Mouse (Mus musculus) liver, embryonic 15.5 days (tissue): ENCODE measurements around the gene Ifngr2. TPM values are rescaled to one million over a fixed set of nuclear protein-coding genes. Genes with fewer than 3 reads are reported as not detected.

ENCODE experiments used
- ATAC-seq: fragments of 200-750 bp; cut with Nextera tagmentation; 2 replicates; pipeline ENCODE4 v1.8.0; 2017; ENCODE audit warnings: moderate number of reproducible peaks, mild to moderate bottlenecking, moderate library complexity; ENCODE audit not compliant: insufficient read depth
- H3K27ac ChIP-seq: fragments of 300-500 bp; sonication (generic); replicated peaks from 2 replicates; pipeline ENCODE4 v1.5.1; 2015; ENCODE audit warnings: mild to moderate bottlenecking, inconsistent platforms
- H3K27me3 ChIP-seq: fragments of 300-500 bp; sonication (generic); 2 replicates; pipeline ENCODE4 v1.6.1; 2015; ENCODE audit warnings: mild to moderate bottlenecking, inconsistent platforms
- H3K36me3 ChIP-seq: fragments of 300-500 bp; sonication (generic); replicated peaks from 2 replicates; pipeline ENCODE4 v1.6.1; 2015; ENCODE audit warnings: moderate library complexity, mild to moderate bottlenecking, inconsistent platforms
- H3K4me1 ChIP-seq: fragments of 300-500 bp; sonication (generic); replicated peaks from 2 replicates; pipeline ENCODE4 v1.6.1; 2015; ENCODE audit warnings: inconsistent platforms
- H3K4me2 ChIP-seq: fragments of 300-500 bp; sonication (generic); 2 replicates; pipeline ENCODE4 v1.6.1; 2015; ENCODE audit warnings: moderate library complexity, mild to moderate bottlenecking, inconsistent platforms
- H3K4me3 ChIP-seq: fragments of 300-500 bp; sonication (generic); replicated peaks from 2 replicates; pipeline ENCODE4 v1.5.1; 2015; ENCODE audit warnings: mild to moderate bottlenecking, inconsistent platforms
- H3K9ac ChIP-seq: fragments of 300-500 bp; sonication (generic); 2 replicates; pipeline ENCODE4 v1.6.1; 2015; ENCODE audit warnings: moderate library complexity, mild to moderate bottlenecking, inconsistent platforms
- H3K9me3 ChIP-seq: fragments of 300-500 bp; sonication (generic); replicated peaks from 2 replicates; pipeline ENCODE4 v1.6.1; 2016; ENCODE audit warnings: inconsistent platforms
- WGBS: fragments of 180-500 bp; shearing (Covaris S2); methylation state at CpG from one replicate; pipeline ENCODE4 v1.1.7; 2015; ENCODE audit warnings: mixed read lengths; ENCODE audit not compliant: insufficient replicate concordance; 5-methylcytosine and 5-hydroxymethylcytosine counted together
- polyA plus RNA-seq: library from polyadenylated mRNA; unstranded; fragments of >200 nt; fragmentation: Nextera tagmentation; extraction: Ambion mirVana; gene quantifications from 2 replicates; pipeline ENCODE4 v1.2.1, GENCODE M21; 2015

The Ifngr2 gene
- polyA plus RNA-seq, 1 experiment from 2014 or later: 16.1 TPM

- WGBS: 57% methylated on average over 6 of the region's 6 CpGs
- H3K4me3 ChIP-seq: no peak overlapping the region
- ATAC-seq: no peak
- H3K27ac ChIP-seq: no peak overlapping the region
- H3K9me3 ChIP-seq: no peaks in the 10 kb centered on the region
- no peak overlapping the region for H3K9ac ChIP-seq
- H3K4me2 ChIP-seq: no peak overlapping the region
- H3K27me3 ChIP-seq: no peaks in the 10 kb centered on the region
- H3K4me1 ChIP-seq: peaks cover 15% of the 10 kb centered on the region
- H3K36me3 ChIP-seq: peaks cover 5% of the 10 kb centered on the region; the same call in 1 of the 2 replicates
Observed at GRCm38 (mm10) chr16:91587730-91588453, 41.0 kb downstream of the Ifngr2 start.

DNA sequence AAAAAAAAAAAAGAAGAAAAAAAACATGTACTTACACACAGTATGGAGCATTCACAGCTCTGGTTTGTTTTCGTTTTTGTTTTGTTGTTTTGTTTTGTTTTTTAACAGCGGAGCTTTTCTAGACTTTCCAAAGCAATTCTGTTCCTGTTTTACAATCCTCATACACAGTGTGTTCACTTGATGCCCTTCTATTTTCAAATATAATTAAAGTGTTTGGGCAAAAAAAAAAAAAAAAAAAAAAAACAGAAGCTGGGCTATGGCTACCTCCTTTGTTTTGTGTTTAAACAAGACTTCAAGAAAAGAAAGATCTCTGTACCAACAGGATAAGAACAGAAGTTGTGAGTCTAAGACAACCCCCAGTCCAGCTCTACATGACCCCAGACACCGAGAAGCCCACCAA lies 41.8 kb downstream of the Ifngr2 start:
- whole genome bisulfite sequencing: 74% methylated on average over 3 of the region's 3 CpGs
- H3K9me3 ChIP-seq: no peaks in the 10 kb centered on the region
- H3K36me3 ChIP-seq: peaks cover 5% of the 10 kb centered on the region; the same call in 1 of the 2 replicates
- ATAC-seq: no peak
- no peak overlapping the region for H3K4me2 ChIP-seq
- no peak overlapping the region for H3K27ac ChIP-seq
- no peak overlapping the region for H3K4me3 ChIP-seq
- peaks cover 17% of the 10 kb centered on the region for H3K4me1 ChIP-seq
- H3K9ac ChIP-seq: no peak overlapping the region
- H3K27me3 ChIP-seq: no peaks in the 10 kb centered on the region

- no peak for ATAC-seq
- peaks cover 14% of the 10 kb centered on the region for H3K27me3 ChIP-seq
- no peaks in the 10 kb centered on the region for H3K9me3 ChIP-seq
- no peaks in the 10 kb centered on the region; the same call in 1 of the 2 replicates for H3K36me3 ChIP-seq
- H3K4me2 ChIP-seq: no peak overlapping the region
- no peak overlapping the region for H3K9ac ChIP-seq
- no peak overlapping the region for H3K4me3 ChIP-seq
- no peak overlapping the region for H3K27ac ChIP-seq
- WGBS: 52% methylated on average over 8 of the region's 8 CpGs
- peaks cover 34% of the 10 kb centered on the region for H3K4me1 ChIP-seq
Observed at GRCm38 (mm10) chr16:91592162-91592561, 45.3 kb downstream of the Ifngr2 start.

GRCm38 (mm10) chr16:91593262-91593661 lies 46.4 kb downstream of the Ifngr2 start:
- no peaks in the 10 kb centered on the region; the same call in 1 of the 2 replicates for H3K36me3 ChIP-seq
- no peak for ATAC-seq
- peaks cover 34% of the 10 kb centered on the region for H3K4me1 ChIP-seq
- H3K4me2 ChIP-seq: no peak overlapping the region
- no peaks in the 10 kb centered on the region for H3K9me3 ChIP-seq
- 43% methylated on average over 3 of the region's 3 CpGs for WGBS
- no peak overlapping the region for H3K9ac ChIP-seq
- peaks cover 20% of the 10 kb centered on the region for H3K27me3 ChIP-seq
- no peak overlapping the region for H3K4me3 ChIP-seq
- no peak overlapping the region for H3K27ac ChIP-seq

GRCm38 (mm10) chr16:91595076-91595475 lies 48.2 kb downstream of the Ifngr2 start:
- no peak for ATAC-seq
- Histone ChIP-seq H3K9ac (no peak overlapping the region), H3K4me1 (peaks cover 34% of the 10 kb centered on the region), H3K36me3 (no peaks in the 10 kb centered on the region; the same call in 1 of the 2 replicates), H3K9me3 (no peaks in the 10 kb centered on the region), H3K4me3 (no peak overlapping the region), H3K27ac (no peak overlapping the region), H3K27me3 (peaks cover 35% of the 10 kb centered on the region), H3K4me2 (no peak overlapping the region)
- 82% methylated on average over 6 of the region's 6 CpGs for WGBS

DNA sequence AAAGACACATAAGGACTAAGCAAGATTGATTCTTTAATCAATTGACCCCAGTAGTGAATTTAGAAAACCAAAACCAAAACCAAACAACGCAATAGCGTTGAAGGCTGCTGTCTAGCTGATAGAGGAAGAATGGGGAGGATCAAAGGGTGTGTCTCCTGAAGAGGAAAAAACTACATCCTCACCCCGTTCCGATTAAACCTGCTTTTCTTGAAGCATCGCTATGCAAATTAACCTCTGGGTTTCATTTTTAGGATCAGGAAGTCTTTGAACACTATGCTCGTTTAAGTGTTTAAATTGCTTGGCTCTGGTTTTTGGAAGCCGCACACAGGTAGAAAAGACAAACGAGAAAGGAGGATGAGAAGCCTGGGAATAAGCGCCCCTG lies 49.5 kb downstream of the Ifngr2 start:
- no peak for ATAC-seq
- peak overlapping the region; percentile 79 for H3K4me3 ChIP-seq
- peaks cover 40% of the 10 kb centered on the region for H3K4me1 ChIP-seq
- peak overlapping the region; percentile 100 for H3K4me2 ChIP-seq
- no peak overlapping the region for H3K27ac ChIP-seq
- H3K27me3 ChIP-seq: peaks cover 44% of the 10 kb centered on the region
- H3K9me3 ChIP-seq: no peaks in the 10 kb centered on the region
- peak overlapping the region; percentile 70; the same call in 1 of the 2 replicates for H3K9ac ChIP-seq
- 9% methylated on average over 9 of the region's 9 CpGs for WGBS
- no peaks in the 10 kb centered on the region; the same call in 1 of the 2 replicates for H3K36me3 ChIP-seq

- Histone ChIP-seq H3K27ac (peak overlapping the region; percentile 61; the same call in 1 of the 2 replicates), H3K4me3 (peak overlapping the region; percentile 79), H3K4me2 (peak overlapping the region; percentile 100), H3K27me3 (peaks cover 50% of the 10 kb centered on the region), H3K9ac (peak overlapping the region; percentile 70), H3K4me1 (peaks cover 43% of the 10 kb centered on the region), H3K9me3 (no peaks in the 10 kb centered on the region), H3K36me3 (no peaks in the 10 kb centered on the region; the same call in 1 of the 2 replicates)
- WGBS: under 1% methylated on average over 75 of the region's 75 CpGs
- ATAC-seq: peak; percentile 68
Observed at GRCm38 (mm10) chr16:91596779-91597671, 50.2 kb downstream of the Ifngr2 start.

DNA sequence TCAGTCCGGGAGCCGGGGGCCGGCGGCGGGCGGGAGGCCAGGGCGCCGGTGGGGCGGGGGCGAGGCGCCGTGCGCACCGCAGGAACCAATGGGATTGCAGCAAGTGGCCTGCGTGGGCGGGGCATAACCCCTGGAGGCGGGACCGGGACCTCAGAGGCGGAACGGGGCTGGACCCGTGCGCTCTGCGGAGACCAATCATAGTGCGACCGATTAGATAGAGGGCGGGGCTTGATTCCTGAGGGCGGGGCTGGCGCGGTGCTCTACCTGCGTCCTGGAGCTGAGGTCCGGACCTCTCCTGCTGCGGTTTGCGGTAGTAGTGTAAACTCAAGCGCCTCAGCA lies 50.8 kb downstream of the Ifngr2 start, which contains the start of gene Tmem50b:
Gene Tmem50b, minus strand, starts transcription at position 129 of the 339 bp plus-strand sequence.
- peak within 1 kb of the TSS; percentile 70 for H3K9ac ChIP-seq
- peak within 1 kb of the TSS; percentile 61; the same call in 1 of the 2 replicates for H3K27ac ChIP-seq
- peak within 1 kb of the TSS; percentile 79 for H3K4me3 ChIP-seq
- ATAC-seq: peak; percentile 96
- WGBS: 2% methylated on average over 34 of the region's 34 CpGs
- no peaks in the 10 kb centered on the region for H3K36me3 ChIP-seq
- no peaks in the 10 kb centered on the region for H3K9me3 ChIP-seq
- H3K4me1 ChIP-seq: peaks cover 40% of the 10 kb centered on the region
- H3K4me2 ChIP-seq: peak within 1 kb of the TSS; percentile 100
- peaks cover 53% of the 10 kb centered on the region for H3K27me3 ChIP-seq

DNA sequence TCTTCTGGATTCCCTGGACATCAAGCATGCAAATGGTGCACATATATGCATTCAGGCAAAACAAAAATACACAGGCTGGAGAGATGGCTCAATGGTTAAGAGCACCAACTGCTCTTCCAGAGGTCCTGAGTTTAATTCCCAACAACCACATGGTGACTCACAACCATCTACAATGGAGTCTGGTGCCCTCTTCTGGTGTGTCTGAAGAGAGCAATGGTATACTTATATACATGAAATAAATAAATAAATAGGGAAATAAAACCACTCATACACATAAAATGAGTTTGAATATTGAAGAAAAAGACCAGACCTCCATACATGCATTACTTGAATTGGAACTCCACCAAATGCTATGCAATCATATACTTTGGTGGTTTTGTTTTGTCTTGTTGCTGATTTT lies 52.4 kb downstream of the Ifngr2 start:
- H3K9ac ChIP-seq: no peak overlapping the region
- H3K36me3 ChIP-seq: no peaks in the 10 kb centered on the region
- H3K4me2 ChIP-seq: no peak overlapping the region
- no peaks in the 10 kb centered on the region for H3K9me3 ChIP-seq
- H3K4me3 ChIP-seq: no peak overlapping the region
- peaks cover 35% of the 10 kb centered on the region for H3K4me1 ChIP-seq
- ATAC-seq: no peak
- no peak overlapping the region for H3K27ac ChIP-seq
- H3K27me3 ChIP-seq: peaks cover 53% of the 10 kb centered on the region

- Histone ChIP-seq H3K27me3 (peaks cover 46% of the 10 kb centered on the region), H3K4me2 (no peak overlapping the region), H3K4me3 (no peak overlapping the region), H3K27ac (no peak overlapping the region), H3K36me3 (no peaks in the 10 kb centered on the region), H3K9ac (no peak overlapping the region), H3K4me1 (peaks cover 29% of the 10 kb centered on the region), H3K9me3 (no peaks in the 10 kb centered on the region)
- WGBS: 52% methylated on average over 4 of the region's 4 CpGs
- ATAC-seq: no peak
Observed at GRCm38 (mm10) chr16:91601081-91601480, 54.2 kb downstream of the Ifngr2 start.

DNA sequence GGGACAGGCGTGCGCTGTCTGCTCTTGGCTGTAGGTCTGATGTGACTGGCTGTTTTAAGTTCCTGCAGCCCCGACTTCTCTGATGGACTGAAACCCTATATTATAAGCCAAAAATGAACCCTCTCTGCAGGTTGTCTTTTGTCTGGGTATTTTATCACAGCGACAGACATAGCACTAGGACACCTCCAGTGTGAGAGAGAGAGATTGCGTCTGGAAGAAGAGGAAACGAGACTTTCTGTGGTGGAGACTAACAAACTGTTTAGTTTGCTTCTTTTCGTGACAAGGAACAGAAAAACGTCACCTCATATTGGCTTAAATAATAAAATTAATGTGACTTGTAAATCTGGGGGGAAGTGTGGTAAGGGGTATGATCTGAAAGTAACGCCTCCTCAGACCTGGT lies 54.8 kb downstream of the Ifngr2 start:
- H3K27me3 ChIP-seq: peaks cover 44% of the 10 kb centered on the region
- ATAC-seq: no peak
- no peak overlapping the region for H3K4me3 ChIP-seq
- H3K9ac ChIP-seq: no peak overlapping the region
- no peaks in the 10 kb centered on the region for H3K36me3 ChIP-seq
- H3K9me3 ChIP-seq: no peaks in the 10 kb centered on the region
- H3K4me2 ChIP-seq: no peak overlapping the region
- no peak overlapping the region for H3K27ac ChIP-seq
- peaks cover 23% of the 10 kb centered on the region for H3K4me1 ChIP-seq
- WGBS: 49% methylated on average over 9 of the region's 9 CpGs
